Mouse (Mus musculus) liver (tissue): Measurements from ENCODE around the gene Inpp5f.
"Not testable (repeated sequence)": the region's sequence is repeated elsewhere in the genome, so short reads cannot be mapped to it uniquely, and the experiment has no call there.

Experiments
- DNase-seq: peaks from one replicate; pipeline ENCODE4 v3.0.0-alpha.2; 2020; ENCODE audit warnings: mixed read lengths

Inpp5f gene

GRCm38 (mm10) chr7:128592936-128593241 is 18.2 kb upstream of the Inpp5f start:
- no peak for DNase-seq

GRCm38 (mm10) chr7:128596274-128596673 is 14.9 kb upstream of the Inpp5f start:
- DNase-seq = no peak

- DNase-seq = no peak
These were observed 12.1 kb upstream of the Inpp5f start for GRCm38 (mm10) chr7:128599072-128599471.

GRCm38 (mm10) chr7:128601826-128602225 is 9.3 kb upstream of the Inpp5f start:
- DNase-seq = no peak

GRCm38 (mm10) chr7:128609936-128610335 is 1.2 kb upstream of the Inpp5f start:
- not testable (repeated sequence) for DNase-seq

- no peak for DNase-seq
These were observed 638 bp upstream of the Inpp5f start for GRCm38 (mm10) chr7:128610490-128610889.

GRCm38 (mm10) chr7:128611799-128612411 is 777 bp downstream of the Inpp5f start:
- DNase-seq = no peak

GRCm38 (mm10) chr7:128612521-128613181 is 1.5 kb downstream of the Inpp5f start:
- no peak for DNase-seq

GRCm38 (mm10) chr7:128613578-128613977 is 2.5 kb downstream of the Inpp5f start:
- no peak for DNase-seq

GRCm38 (mm10) chr7:128617587-128617986 is 6.5 kb downstream of the Inpp5f start:
- DNase-seq = no peak

GRCm38 (mm10) chr7:128620178-128620577 is 9.1 kb downstream of the Inpp5f start:
- DNase-seq = no peak

GRCm38 (mm10) chr7:128622266-128622961 is 11.3 kb downstream of the Inpp5f start:
- no peak for DNase-seq

GRCm38 (mm10) chr7:128622994-128623393 is 11.9 kb downstream of the Inpp5f start:
- no peak for DNase-seq

- DNase-seq = no peak
These were observed 14.3 kb downstream of the Inpp5f start for GRCm38 (mm10) chr7:128625382-128625781.

- DNase-seq = no peak
These were observed 15.5 kb downstream of the Inpp5f start for GRCm38 (mm10) chr7:128626601-128627000.

GRCm38 (mm10) chr7:128627251-128627650 is 16.1 kb downstream of the Inpp5f start:
- DNase-seq = no peak

- DNase-seq = no peak
These were observed 16.6 kb downstream of the Inpp5f start for GRCm38 (mm10) chr7:128627723-128628122.

GRCm38 (mm10) chr7:128633156-128633555 is 22.0 kb downstream of the Inpp5f start:
- DNase-seq = no peak

GRCm38 (mm10) chr7:128639925-128640485 is 28.9 kb downstream of the Inpp5f start:
- no peak for DNase-seq

GRCm38 (mm10) chr7:128641571-128641970 is 30.4 kb downstream of the Inpp5f start:
- no peak for DNase-seq

GRCm38 (mm10) chr7:128642386-128642785 is 31.3 kb downstream of the Inpp5f start:
- DNase-seq = no peak

GRCm38 (mm10) chr7:128656970-128657369 is 45.8 kb downstream of the Inpp5f start:
- DNase-seq = no peak

GRCm38 (mm10) chr7:128663906-128664305 is 52.8 kb downstream of the Inpp5f start:
- no peak for DNase-seq

- no peak for DNase-seq
These were observed 53.8 kb downstream of the Inpp5f start for GRCm38 (mm10) chr7:128664861-128665377.
